Mouse (Mus musculus): ENCODE measurements around the gene Ppy. TPM values are rescaled to one million over a fixed set of nuclear protein-coding genes. Genes with fewer than 3 reads are reported as not detected.

Ppy gene
- polyA plus RNA-seq, 1 experiment from 2014 or later = not detected

- peak; percentile 25; the same call in 1 of the 2 replicates for ATAC-seq (ENCODE audit: insufficient read depth)
These were observed 38.0 kb downstream of the Ppy start for GRCm38 (mm10) chr11:102063076-102063475.

DNA sequence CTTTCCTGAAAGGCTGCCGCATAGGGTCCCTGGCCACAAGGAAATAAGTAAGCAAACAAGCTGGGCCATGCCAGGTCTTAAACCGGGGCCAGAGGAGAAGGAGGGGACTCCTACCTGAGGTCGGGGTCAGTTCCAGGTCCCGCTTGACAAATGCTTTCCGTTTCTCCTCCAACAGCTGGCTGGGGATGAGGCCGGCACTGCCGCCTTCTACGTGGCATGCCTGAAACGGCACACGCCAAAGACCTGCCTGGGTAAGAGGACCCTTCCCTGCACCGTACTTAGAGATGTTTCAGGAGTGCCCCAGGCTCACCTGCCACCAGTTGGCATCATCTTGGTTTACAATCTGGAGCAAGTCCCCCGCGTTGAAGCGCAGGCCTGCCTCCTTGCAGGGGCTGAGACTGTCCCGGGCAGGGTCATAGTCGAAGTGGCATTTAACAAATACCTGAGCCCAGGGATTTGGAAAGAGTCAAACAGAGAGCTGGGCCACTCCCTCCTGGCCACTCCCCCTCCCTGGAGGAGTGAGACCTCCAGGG lies 39.1 kb downstream of the Ppy start:
- Histone ChIP-seq H3K9me3 (replicated peaks) (no peaks in the 10 kb centered on the region), H3K27ac (replicated peaks) (no peak overlapping the region), H3K4me1 (replicated peaks) (peaks cover 21% of the 10 kb centered on the region), H3K4me3 (replicated peaks) (no peak overlapping the region), H3K36me3 (replicated peaks) (peaks cover 46% of the 10 kb centered on the region), H3K27me3 (peaks cover 24% of the 10 kb centered on the region), H3K9ac (no peak overlapping the region), H3K4me2 (no peak overlapping the region)
- no peak for ATAC-seq (ENCODE audit: insufficient read depth)
- 34% methylated on average over 16 of the region's 16 CpGs for WGBS (ENCODE audit: insufficient replicate concordance)

More at GRCm38 (mm10) chr11:102063076-102063475, 38.0 kb downstream of the Ppy start:
- peaks cover 26% of the 10 kb centered on the region for H3K4me1 ChIP-seq (replicated peaks)
- WGBS (ENCODE audit: insufficient replicate concordance) = 70% methylated on average over 13 of the region's 13 CpGs
- no peaks in the 10 kb centered on the region for H3K9me3 ChIP-seq (replicated peaks)
- peaks cover 46% of the 10 kb centered on the region for H3K36me3 ChIP-seq (replicated peaks)
- no peak overlapping the region for H3K9ac ChIP-seq
- H3K27ac ChIP-seq (replicated peaks) = no peak overlapping the region
- no peak overlapping the region for H3K4me3 ChIP-seq (replicated peaks)
- no peak overlapping the region for H3K4me2 ChIP-seq
- peaks cover 24% of the 10 kb centered on the region for H3K27me3 ChIP-seq

- H3K27me3 ChIP-seq = peaks cover 24% of the 10 kb centered on the region
- ATAC-seq (ENCODE audit: insufficient read depth) = no peak
- no peak overlapping the region for H3K27ac ChIP-seq (replicated peaks)
- H3K4me3 ChIP-seq (replicated peaks) = peak overlapping the region; percentile 6; the same call in 1 of the 2 replicates
- 6% methylated on average over 23 of the region's 23 CpGs for WGBS (ENCODE audit: insufficient replicate concordance)
- peak overlapping the region; percentile 46 for H3K4me2 ChIP-seq
- H3K36me3 ChIP-seq (replicated peaks) = peaks cover 46% of the 10 kb centered on the region
- peaks cover 21% of the 10 kb centered on the region for H3K4me1 ChIP-seq (replicated peaks)
- no peaks in the 10 kb centered on the region for H3K9me3 ChIP-seq (replicated peaks)
- H3K9ac ChIP-seq = no peak overlapping the region
These were observed 39.7 kb downstream of the Ppy start for GRCm38 (mm10) chr11:102061236-102061940.

GRCm38 (mm10) chr11:102053847-102054246 lies 47.3 kb downstream of the Ppy start:
- H3K9me3 ChIP-seq (replicated peaks) = no peaks in the 10 kb centered on the region
- H3K27me3 ChIP-seq = peaks cover 15% of the 10 kb centered on the region; the same call in 1 of the 2 replicates
- 19% methylated on average over 9 of the region's 9 CpGs for WGBS (ENCODE audit: insufficient replicate concordance)
- H3K27ac ChIP-seq (replicated peaks) = no peak overlapping the region
- no peak for ATAC-seq (ENCODE audit: insufficient read depth)
- H3K4me1 ChIP-seq (replicated peaks) = no peaks in the 10 kb centered on the region
- no peak overlapping the region for H3K9ac ChIP-seq
- H3K36me3 ChIP-seq (replicated peaks) = 0 out of 2 replicates have a peak, but pooled peaks cover 2% of the 10 kb centered on the region
- H3K4me2 ChIP-seq = no peak overlapping the region
- H3K4me3 ChIP-seq (replicated peaks) = no peak overlapping the region

- no peak overlapping the region for H3K27ac ChIP-seq (replicated peaks)
- H3K36me3 ChIP-seq (replicated peaks) = no peaks in the 10 kb centered on the region
- no peak overlapping the region for H3K9ac ChIP-seq
- no peak for ATAC-seq (ENCODE audit: insufficient read depth)
- peaks cover 15% of the 10 kb centered on the region; the same call in 1 of the 2 replicates for H3K27me3 ChIP-seq
- H3K9me3 ChIP-seq (replicated peaks) = no peaks in the 10 kb centered on the region
- H3K4me3 ChIP-seq (replicated peaks) = no peak overlapping the region
- no peak overlapping the region for H3K4me2 ChIP-seq
- no peaks in the 10 kb centered on the region for H3K4me1 ChIP-seq (replicated peaks)
- 60% methylated on average over 7 of the region's 7 CpGs for WGBS (ENCODE audit: insufficient replicate concordance)
These were observed 47.9 kb downstream of the Ppy start for GRCm38 (mm10) chr11:102053183-102053582.

GRCm38 (mm10) chr11:102052697-102053096 lies 48.4 kb downstream of the Ppy start:
- H3K4me2 ChIP-seq = no peak overlapping the region
- H3K27ac ChIP-seq (replicated peaks) = no peak overlapping the region
- no peaks in the 10 kb centered on the region for H3K36me3 ChIP-seq (replicated peaks)
- no peak overlapping the region for H3K4me3 ChIP-seq (replicated peaks)
- peaks cover 15% of the 10 kb centered on the region; the same call in 1 of the 2 replicates for H3K27me3 ChIP-seq
- no peak overlapping the region for H3K9ac ChIP-seq
- WGBS (ENCODE audit: insufficient replicate concordance) = 72% methylated on average over 12 of the region's 12 CpGs
- no peak for ATAC-seq (ENCODE audit: insufficient read depth)
- H3K9me3 ChIP-seq (replicated peaks) = no peaks in the 10 kb centered on the region
- H3K4me1 ChIP-seq (replicated peaks) = no peaks in the 10 kb centered on the region

- Histone ChIP-seq H3K27me3 (peaks cover 15% of the 10 kb centered on the region; the same call in 1 of the 2 replicates), H3K4me1 (replicated peaks) (no peaks in the 10 kb centered on the region), H3K9ac (no peak overlapping the region), H3K9me3 (replicated peaks) (no peaks in the 10 kb centered on the region), H3K27ac (replicated peaks) (0 out of 2 replicates have a peak overlapping the region, but pooled peaks have one; percentile 3), H3K36me3 (replicated peaks) (no peaks in the 10 kb centered on the region), H3K4me2 (no peak overlapping the region), H3K4me3 (replicated peaks) (no peak overlapping the region)
- ATAC-seq (ENCODE audit: insufficient read depth) = no peak
- 55% methylated on average over 4 of the region's 4 CpGs for WGBS (ENCODE audit: insufficient replicate concordance)
These were observed 49.2 kb downstream of the Ppy start for GRCm38 (mm10) chr11:102051954-102052353.

- Histone ChIP-seq H3K4me2 (no peak overlapping the region), H3K36me3 (replicated peaks) (no peaks in the 10 kb centered on the region), H3K4me3 (replicated peaks) (no peak overlapping the region), H3K9me3 (replicated peaks) (no peaks in the 10 kb centered on the region), H3K9ac (no peak overlapping the region), H3K27me3 (peaks cover 15% of the 10 kb centered on the region; the same call in 1 of the 2 replicates), H3K4me1 (replicated peaks) (no peaks in the 10 kb centered on the region), H3K27ac (replicated peaks) (0 out of 2 replicates have a peak overlapping the region, but pooled peaks have one; percentile 3)
- ATAC-seq (ENCODE audit: insufficient read depth) = no peak
- whole genome bisulfite sequencing (ENCODE audit: insufficient replicate concordance) = 49% methylated on average over 4 of the region's 4 CpGs
These were observed 49.6 kb downstream of the Ppy start for GRCm38 (mm10) chr11:102051541-102051940.

Other genes with a start within 250 kb of the Ppy start
- 0.51 and 0.52 TPM in 2 replicates for gene Meox1, start 206.9 kb downstream of the Ppy start, polyA plus RNA-seq (2015; fragmentation: Nextera tagmentation; extraction: Ambion mirVana)
- gene Sost, start 134.3 kb downstream of the Ppy start, polyA plus RNA-seq (2015; fragmentation: Nextera tagmentation; extraction: Ambion mirVana) = 0.07 TPM in 2 replicates
- gene Cfap97d1, start 117.0 kb downstream of the Ppy start, polyA plus RNA-seq (2015; fragmentation: Nextera tagmentation; extraction: Ambion mirVana) = not detected in 2 replicates
- gene Dusp3, start 114.3 kb downstream of the Ppy start, polyA plus RNA-seq (2015; fragmentation: Nextera tagmentation; extraction: Ambion mirVana) = 7.8 and 8.0 TPM in 2 replicates
- 0.24 and 0.53 TPM in 2 replicates for gene Mpp3, start 72.9 kb downstream of the Ppy start, polyA plus RNA-seq (2015; fragmentation: Nextera tagmentation; extraction: Ambion mirVana)
- gene Cd300lg, start 59.8 kb downstream of the Ppy start, polyA plus RNA-seq (2015; fragmentation: Nextera tagmentation; extraction: Ambion mirVana) = 0.69 and 0.82 TPM in 2 replicates
- gene Mpp2, start 12.8 kb downstream of the Ppy start, polyA plus RNA-seq (2015; fragmentation: Nextera tagmentation; extraction: Ambion mirVana) = 11.5 and 13.3 TPM in 2 replicates
- gene Pyy, start 6.5 kb upstream of the Ppy start, polyA plus RNA-seq (2015; fragmentation: Nextera tagmentation; extraction: Ambion mirVana) = 0.29 and 0.71 TPM in 2 replicates
- gene Nags, start 44.2 kb upstream of the Ppy start, polyA plus RNA-seq (2015; fragmentation: Nextera tagmentation; extraction: Ambion mirVana) = 16.5 and 18.2 TPM in 2 replicates
- gene Tmem101, start 55.1 kb upstream of the Ppy start, polyA plus RNA-seq (2015; fragmentation: Nextera tagmentation; extraction: Ambion mirVana) = 9.6 and 12.0 TPM in 2 replicates
- 51.4 and 70.3 TPM in 2 replicates for gene Lsm12, start 84.0 kb upstream of the Ppy start, polyA plus RNA-seq (2015; fragmentation: Nextera tagmentation; extraction: Ambion mirVana)
- gene G6pc3, start 88.3 kb upstream of the Ppy start, polyA plus RNA-seq (2015; fragmentation: Nextera tagmentation; extraction: Ambion mirVana) = 8.2 and 8.8 TPM in 2 replicates
- gene Hdac5, start 128.8 kb upstream of the Ppy start, polyA plus RNA-seq (2015; fragmentation: Nextera tagmentation; extraction: Ambion mirVana) = 17.3 and 17.5 TPM in 2 replicates
- 14.1 and 15.3 TPM in 2 replicates for gene BC030867, start 147.6 kb upstream of the Ppy start, polyA plus RNA-seq (2015; fragmentation: Nextera tagmentation; extraction: Ambion mirVana)
- gene Asb16, start 167.4 kb upstream of the Ppy start, polyA plus RNA-seq (2015; fragmentation: Nextera tagmentation; extraction: Ambion mirVana) = 0.05 and 0.06 TPM in 2 replicates
- gene Tmub2, start 183.6 kb upstream of the Ppy start, polyA plus RNA-seq (2015; fragmentation: Nextera tagmentation; extraction: Ambion mirVana) = 26.1 and 28.9 TPM in 2 replicates
- 3.8 and 4.6 TPM in 2 replicates for gene Atxn7l3, start 195.3 kb upstream of the Ppy start, polyA plus RNA-seq (2015; fragmentation: Nextera tagmentation; extraction: Ambion mirVana)
- 50.9 and 55.2 TPM in 2 replicates for gene Ubtf, start 218.4 kb upstream of the Ppy start, polyA plus RNA-seq (2015; fragmentation: Nextera tagmentation; extraction: Ambion mirVana)

Data from liver, embryonic 15.5 days (tissue).